Mouse (Mus musculus) liver, adult (tissue): ENCODE measurements around the gene Arhgef39.

ENCODE experiments used
- GATA4 ChIP-seq: IDR thresholded peaks from 2 replicates; pipeline ENCODE4 v1.6.1; 2014; ENCODE audit warnings: mild to moderate bottlenecking, low read length; ENCODE audit not compliant: insufficient replicate concordance

The Arhgef39 gene

GRCm38 (mm10) chr4:43493186-43493845, 6.2 kb downstream of the Arhgef39 start:
- TF ChIP-seq GATA4: no peak

- peak; percentile 80; the same call in 1 of the 2 replicates for TF ChIP-seq GATA4
Observed at GRCm38 (mm10) chr4:43492821-43493185, 6.7 kb downstream of the Arhgef39 start, which contains the start of gene Ccdc107. TSS of gene Ccdc107 (plus strand) at chr4:43492900.

GRCm38 (mm10) chr4:43492101-43492820, 7.2 kb downstream of the Arhgef39 start:
- no peak for TF ChIP-seq GATA4

- no peak for TF ChIP-seq GATA4
Observed at GRCm38 (mm10) chr4:43490801-43491200, 8.7 kb downstream of the Arhgef39 start.

GRCm38 (mm10) chr4:43489611-43490010, 9.9 kb downstream of the Arhgef39 start:
- TF ChIP-seq GATA4: no peak

GRCm38 (mm10) chr4:43483535-43484091, 15.9 kb downstream of the Arhgef39 start, which contains the start of gene Sit1:
TSS of gene Sit1 (minus strand) at chr4:43483734.
- no peak for TF ChIP-seq GATA4

- no peak for TF ChIP-seq GATA4
Observed at GRCm38 (mm10) chr4:43482591-43482990, 16.9 kb downstream of the Arhgef39 start.

- no peak for TF ChIP-seq GATA4
Observed at GRCm38 (mm10) chr4:43481894-43482456, 17.5 kb downstream of the Arhgef39 start.

GRCm38 (mm10) chr4:43480985-43481384, 18.5 kb downstream of the Arhgef39 start:
- TF ChIP-seq GATA4: no peak

GRCm38 (mm10) chr4:43478906-43479832, 20.3 kb downstream of the Arhgef39 start:
- TF ChIP-seq GATA4: no peak

- TF ChIP-seq GATA4: no peak
Observed at GRCm38 (mm10) chr4:43478534-43478858, 21.0 kb downstream of the Arhgef39 start.

- TF ChIP-seq GATA4: no peak
Observed at GRCm38 (mm10) chr4:43477857-43478533, 21.5 kb downstream of the Arhgef39 start.

GRCm38 (mm10) chr4:43476604-43477003, 22.9 kb downstream of the Arhgef39 start:
- TF ChIP-seq GATA4: no peak

- no peak for TF ChIP-seq GATA4
Observed at GRCm38 (mm10) chr4:43473636-43474035, 25.9 kb downstream of the Arhgef39 start.
